Mouse (Mus musculus): ENCODE results near the gene Pwp2.

- no peak for TF ChIP-seq POLR2A (IDR thresholded peaks at IDR 0.05; ENCODE audit: low read depth, low read length)
- TF ChIP-seq CTCF (IDR thresholded peaks at IDR 0.05; ENCODE audit: extremely low read depth, insufficient read length, insufficient replicate concordance, low read depth, low read length), result peak; percentile 82; the same call in 1 of the 2 replicates
Observed at GRCm38 (mm10) chr10:78163923-78164322, 21.0 kb downstream of the Pwp2 start.

Data from small intestine, adult 2 months (tissue).